Mouse (Mus musculus): ENCODE measurements at regions not wholly inside any gene's neighbourhood (a gene's known extent, or its start where the extent isn't known, plus 50 kb on each side); places are given as distances from the start of the nearest gene placed in this dataset.

GRCm38 (mm10) chr11:63562696-63563095 lies 359.4 kb downstream of the Hs3st3b1 start:
- 31% methylated on average over 2 of the region's 2 CpGs for WGBS
- H3K36me3 ChIP-seq (ENCODE audit: control insufficient read depth, insufficient read depth, low read length): no peaks in the 10 kb centered on the region

GRCm38 (mm10) chr11:63565471-63566232 lies 356.4 kb downstream of the Hs3st3b1 start:
- 47% methylated on average over 8 of the region's 8 CpGs for WGBS
- no peak overlapping the region for H3K27ac ChIP-seq (ENCODE audit: insufficient read depth, low read depth, low read length)
- H3K4me3 ChIP-seq (ENCODE audit: low read depth, low read length): no peak overlapping the region
- no peaks in the 10 kb centered on the region for H3K4me1 ChIP-seq (ENCODE audit: control insufficient read depth, insufficient read depth, insufficient read length, low read length)
- TF ChIP-seq CTCF (IDR thresholded peaks at IDR 0.05; ENCODE audit: extremely low read depth, insufficient read length, insufficient replicate concordance, low read depth, low read length) (no peak), POLR2A (IDR thresholded peaks at IDR 0.05; ENCODE audit: low read depth, low read length) (no peak)
- H3K36me3 ChIP-seq (ENCODE audit: control insufficient read depth, insufficient read depth, low read length): no peaks in the 10 kb centered on the region
- no peaks in the 10 kb centered on the region for H3K27me3 ChIP-seq (ENCODE audit: control insufficient read depth, insufficient read depth, low read length)

More at GRCm38 (mm10) chr11:63562696-63563095, 359.4 kb downstream of the Hs3st3b1 start:
- no peak overlapping the region for H3K27ac ChIP-seq (ENCODE audit: insufficient read depth, low read depth, low read length)
- H3K4me3 ChIP-seq (ENCODE audit: low read depth, low read length): no peak overlapping the region
- TF ChIP-seq CTCF (IDR thresholded peaks at IDR 0.05; ENCODE audit: extremely low read depth, insufficient read length, insufficient replicate concordance, low read depth, low read length) (no peak), POLR2A (IDR thresholded peaks at IDR 0.05; ENCODE audit: low read depth, low read length) (no peak)
- H3K4me1 ChIP-seq (ENCODE audit: control insufficient read depth, insufficient read depth, insufficient read length, low read length): no peaks in the 10 kb centered on the region
- H3K27me3 ChIP-seq (ENCODE audit: control insufficient read depth, insufficient read depth, low read length): no peaks in the 10 kb centered on the region

GRCm38 (mm10) chr11:63569785-63570479 lies 352.2 kb downstream of the Hs3st3b1 start:
- TF ChIP-seq POLR2A (IDR thresholded peaks at IDR 0.05; ENCODE audit: low read depth, low read length): no peak
- TF ChIP-seq CTCF (IDR thresholded peaks at IDR 0.05; ENCODE audit: extremely low read depth, insufficient read length, insufficient replicate concordance, low read depth, low read length): no peak
- Histone ChIP-seq H3K4me1 (ENCODE audit: control insufficient read depth, insufficient read depth, insufficient read length, low read length) (no peaks in the 10 kb centered on the region), H3K4me3 (ENCODE audit: low read depth, low read length) (no peak overlapping the region), H3K27ac (ENCODE audit: insufficient read depth, low read depth, low read length) (no peak overlapping the region), H3K36me3 (ENCODE audit: control insufficient read depth, insufficient read depth, low read length) (no peaks in the 10 kb centered on the region), H3K27me3 (ENCODE audit: control insufficient read depth, insufficient read depth, low read length) (no peaks in the 10 kb centered on the region)
- WGBS: 59% methylated on average over 15 of the region's 15 CpGs

DNA sequence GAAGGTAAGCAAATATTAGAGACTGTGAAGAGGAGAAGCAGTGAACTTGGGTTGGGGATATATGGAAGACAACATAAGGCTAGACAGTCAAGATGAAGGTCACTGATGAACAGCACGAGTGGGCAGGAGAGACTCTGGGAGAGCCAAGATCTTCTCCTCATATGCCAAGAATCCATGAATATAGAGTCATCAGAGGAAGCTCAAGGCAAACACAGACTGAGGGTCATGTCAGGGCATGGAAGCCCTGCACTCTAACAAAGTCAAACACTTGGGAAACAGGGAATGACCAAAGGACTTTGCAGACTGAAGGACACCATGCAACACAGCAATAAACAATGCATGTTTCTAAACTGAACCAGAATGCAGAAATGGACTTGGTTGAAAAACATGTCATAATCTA lies 351.4 kb downstream of the Hs3st3b1 start:
- H3K4me3 ChIP-seq (ENCODE audit: low read depth, low read length): no peak overlapping the region
- no peaks in the 10 kb centered on the region for H3K27me3 ChIP-seq (ENCODE audit: control insufficient read depth, insufficient read depth, low read length)
- H3K36me3 ChIP-seq (ENCODE audit: control insufficient read depth, insufficient read depth, low read length): no peaks in the 10 kb centered on the region
- no peaks in the 10 kb centered on the region for H3K4me1 ChIP-seq (ENCODE audit: control insufficient read depth, insufficient read depth, insufficient read length, low read length)
- TF ChIP-seq POLR2A (IDR thresholded peaks at IDR 0.05; ENCODE audit: low read depth, low read length) (no peak), CTCF (IDR thresholded peaks at IDR 0.05; ENCODE audit: extremely low read depth, insufficient read length, insufficient replicate concordance, low read depth, low read length) (no peak)
- WGBS: 61% methylated on average over 1 of the region's 1 CpGs
- no peak overlapping the region for H3K27ac ChIP-seq (ENCODE audit: insufficient read depth, low read depth, low read length)

- TF ChIP-seq CTCF (IDR thresholded peaks at IDR 0.05; ENCODE audit: extremely low read depth, insufficient read length, insufficient replicate concordance, low read depth, low read length): no peak
- no peak for TF ChIP-seq POLR2A (IDR thresholded peaks at IDR 0.05; ENCODE audit: low read depth, low read length)
- H3K4me1 ChIP-seq (ENCODE audit: control insufficient read depth, insufficient read depth, insufficient read length, low read length): no peaks in the 10 kb centered on the region
- H3K36me3 ChIP-seq (ENCODE audit: control insufficient read depth, insufficient read depth, low read length): no peaks in the 10 kb centered on the region
- H3K27ac ChIP-seq (ENCODE audit: insufficient read depth, low read depth, low read length): no peak overlapping the region
- no peak overlapping the region for H3K4me3 ChIP-seq (ENCODE audit: low read depth, low read length)
- 22% methylated on average over 2 of the region's 2 CpGs for WGBS
- H3K27me3 ChIP-seq (ENCODE audit: control insufficient read depth, insufficient read depth, low read length): no peaks in the 10 kb centered on the region
These were observed 348.8 kb downstream of the Hs3st3b1 start for GRCm38 (mm10) chr11:63573271-63573670.

DNA sequence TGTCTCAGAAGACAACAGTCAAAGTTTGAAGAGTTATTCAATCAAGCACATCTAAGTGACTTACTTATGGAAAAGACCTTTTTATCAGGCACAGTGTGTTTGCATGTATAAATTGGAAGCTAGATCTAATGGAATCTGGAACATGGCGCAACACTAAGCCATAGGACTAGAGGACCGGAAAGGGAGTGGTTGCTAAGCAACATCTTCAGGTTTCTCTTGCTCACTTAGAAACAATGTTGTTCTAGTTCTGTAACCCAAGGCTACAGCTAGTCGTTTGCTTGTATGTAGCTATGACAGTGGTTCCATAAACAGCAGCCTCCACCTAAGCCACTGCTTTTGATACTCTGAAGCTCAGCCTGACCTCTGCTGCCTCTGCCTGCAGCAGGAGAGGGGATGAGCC lies 338.8 kb downstream of the Hs3st3b1 start:
- Histone ChIP-seq H3K27ac (ENCODE audit: insufficient read depth, low read depth, low read length) (no peak overlapping the region), H3K36me3 (ENCODE audit: control insufficient read depth, insufficient read depth, low read length) (no peaks in the 10 kb centered on the region), H3K27me3 (ENCODE audit: control insufficient read depth, insufficient read depth, low read length) (no peaks in the 10 kb centered on the region), H3K4me3 (ENCODE audit: low read depth, low read length) (no peak overlapping the region), H3K4me1 (ENCODE audit: control insufficient read depth, insufficient read depth, insufficient read length, low read length) (no peaks in the 10 kb centered on the region)
- no peak for TF ChIP-seq CTCF (IDR thresholded peaks at IDR 0.05; ENCODE audit: extremely low read depth, insufficient read length, insufficient replicate concordance, low read depth, low read length)
- no peak for TF ChIP-seq POLR2A (IDR thresholded peaks at IDR 0.05; ENCODE audit: low read depth, low read length)
- WGBS: 61% methylated on average over 3 of the region's 3 CpGs

- H3K4me3 ChIP-seq (ENCODE audit: low read depth, low read length): no peak overlapping the region
- H3K27ac ChIP-seq (ENCODE audit: insufficient read depth, low read depth, low read length): no peak overlapping the region
- no peaks in the 10 kb centered on the region for H3K27me3 ChIP-seq (ENCODE audit: control insufficient read depth, insufficient read depth, low read length)
- no peaks in the 10 kb centered on the region for H3K4me1 ChIP-seq (ENCODE audit: control insufficient read depth, insufficient read depth, insufficient read length, low read length)
- WGBS: 72% methylated on average over 8 of the region's 8 CpGs
- no peaks in the 10 kb centered on the region for H3K36me3 ChIP-seq (ENCODE audit: control insufficient read depth, insufficient read depth, low read length)
- TF ChIP-seq CTCF (IDR thresholded peaks at IDR 0.05; ENCODE audit: extremely low read depth, insufficient read length, insufficient replicate concordance, low read depth, low read length): no peak
- TF ChIP-seq POLR2A (IDR thresholded peaks at IDR 0.05; ENCODE audit: low read depth, low read length): no peak
These were observed 336.7 kb downstream of the Hs3st3b1 start for GRCm38 (mm10) chr11:63585216-63585869.

All from small intestine, adult 2 months (tissue).